Mouse (Mus musculus) adrenal gland, postnatal 4 days (tissue): ENCODE measurements at regions not wholly inside any gene's neighbourhood (a gene's known extent, or its start where the extent isn't known, plus 50 kb on each side); places are given as distances from the start of the nearest gene placed in this dataset.

Experiments
- DNase-seq, 2 experiments: peaks; one replicate each; pipeline ENCODE4 v3.0.0; 2021 to 2022; ENCODE audit warnings: low spot score in 2 of 2, mixed read lengths in 2 of 2

- DNase-seq = no peak
Observed at GRCm38 (mm10) chr16:23680434-23680833, 159.8 kb upstream of the Masp1 start.

GRCm38 (mm10) chr16:23672375-23672774 lies 151.8 kb upstream of the Masp1 start:
- DNase-seq = no peak

GRCm38 (mm10) chr16:23670161-23670560 lies 149.5 kb upstream of the Masp1 start:
- DNase-seq = no peak

GRCm38 (mm10) chr16:23669651-23670050 lies 149.0 kb upstream of the Masp1 start:
- no peak for DNase-seq
